Mouse (Mus musculus) neural tube, embryonic 15.5 days (tissue): ENCODE measurements at regions not wholly inside any gene's neighbourhood (a gene's known extent, or its start where the extent isn't known, plus 50 kb on each side); places are given as distances from the start of the nearest gene placed in this dataset.

Experiments
- ATAC-seq: fragments of 200-750 bp; cut with Nextera tagmentation; 2 replicates; pipeline ENCODE4 v1.8.0; 2017; ENCODE audit warnings: mild to moderate bottlenecking, moderate TSS enrichment, moderate library complexity; ENCODE audit not compliant: low FRiP score
- H3K27ac ChIP-seq: fragments of 300-500 bp; sonication (generic); replicated peaks from 2 replicates; pipeline ENCODE4 v1.5.1; 2015; ENCODE audit warnings: mild to moderate bottlenecking, inconsistent platforms
- H3K27me3 ChIP-seq: fragments of 300-500 bp; sonication (generic); replicated peaks from 2 replicates; pipeline ENCODE4 v1.6.1; 2015; ENCODE audit warnings: inconsistent platforms
- H3K36me3 ChIP-seq: fragments of 300-500 bp; sonication (generic); 2 replicates; pipeline ENCODE4 v1.6.1; 2015; ENCODE audit warnings: inconsistent platforms
- H3K4me1 ChIP-seq: fragments of 300-500 bp; sonication (generic); 2 replicates; pipeline ENCODE4 v1.6.1; 2015; ENCODE audit warnings: inconsistent platforms
- H3K4me2 ChIP-seq: fragments of 300-500 bp; sonication (generic); 2 replicates; pipeline ENCODE4 v1.6.1; 2015; ENCODE audit warnings: inconsistent platforms, mild to moderate bottlenecking, moderate library complexity
- H3K4me3 ChIP-seq: fragments of 300-500 bp; sonication (generic); replicated peaks from 2 replicates; pipeline ENCODE4 v1.5.1; 2015; ENCODE audit warnings: mild to moderate bottlenecking, inconsistent platforms
- H3K9ac ChIP-seq: fragments of 300-500 bp; sonication (generic); replicated peaks from 2 replicates; pipeline ENCODE4 v1.6.1; 2015; ENCODE audit warnings: mild to moderate bottlenecking, inconsistent platforms
- H3K9me3 ChIP-seq: fragments of 300-500 bp; sonication (generic); replicated peaks from 2 replicates; pipeline ENCODE4 v1.6.1; 2016; ENCODE audit warnings: inconsistent platforms
- WGBS: fragments of 180-500 bp; shearing (Covaris S2); methylation state at CpG from one replicate; pipeline ENCODE4 v1.1.7; 2015; ENCODE audit warnings: mixed read lengths; 5-methylcytosine and 5-hydroxymethylcytosine counted together

DNA sequence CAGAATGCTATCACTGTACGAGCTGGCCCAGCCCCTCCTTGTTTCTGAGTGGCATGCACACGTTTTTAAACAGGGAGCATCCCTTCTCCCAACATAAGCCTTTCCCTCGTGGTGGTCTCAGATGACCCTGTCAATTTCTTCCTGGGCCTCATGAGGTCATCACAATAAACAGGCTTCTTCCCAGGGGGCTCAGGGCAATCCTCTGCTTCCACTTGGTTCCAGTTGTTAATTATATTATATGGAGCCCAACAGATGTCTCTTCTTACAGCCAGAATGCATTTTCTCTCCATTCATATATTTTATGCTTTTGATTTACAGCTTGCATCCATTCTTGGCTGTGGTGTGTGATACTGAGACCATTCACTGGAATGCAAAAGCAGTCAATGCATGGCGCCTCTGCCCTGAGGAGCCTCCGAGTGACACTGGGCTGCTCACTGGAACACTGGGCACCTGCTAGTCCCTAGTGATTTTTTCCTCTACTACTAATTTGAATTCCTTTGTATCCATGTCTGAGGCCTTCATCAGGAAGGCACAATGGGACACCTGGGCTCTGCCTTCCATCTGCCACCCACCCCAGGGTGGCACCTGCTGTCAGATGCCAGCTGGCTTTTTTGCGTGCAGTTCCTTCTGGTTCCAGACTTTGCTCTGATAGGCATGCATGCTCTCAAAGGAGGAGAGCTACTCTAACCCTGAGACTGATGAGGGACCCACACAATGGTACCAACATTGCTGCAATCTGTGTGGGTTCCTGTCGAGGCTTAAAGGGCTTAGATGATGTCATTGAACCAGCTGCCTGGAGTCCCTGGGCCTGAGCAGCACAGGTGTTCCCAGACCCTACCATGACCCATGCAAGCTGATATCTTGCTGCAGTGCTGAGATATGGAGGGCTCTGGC lies 528.8 kb upstream of the Mgmt start:
- Histone ChIP-seq H3K4me3 (no peak overlapping the region), H3K9ac (no peak overlapping the region), H3K36me3 (no peaks in the 10 kb centered on the region), H3K9me3 (no peaks in the 10 kb centered on the region), H3K4me2 (no peak overlapping the region), H3K27me3 (no peaks in the 10 kb centered on the region), H3K4me1 (0 out of 2 replicates have a peak, but pooled peaks cover 6% of the 10 kb centered on the region), H3K27ac (no peak overlapping the region)
- WGBS: 27% methylated on average over 7 of the region's 7 CpGs
- no peak for ATAC-seq

DNA sequence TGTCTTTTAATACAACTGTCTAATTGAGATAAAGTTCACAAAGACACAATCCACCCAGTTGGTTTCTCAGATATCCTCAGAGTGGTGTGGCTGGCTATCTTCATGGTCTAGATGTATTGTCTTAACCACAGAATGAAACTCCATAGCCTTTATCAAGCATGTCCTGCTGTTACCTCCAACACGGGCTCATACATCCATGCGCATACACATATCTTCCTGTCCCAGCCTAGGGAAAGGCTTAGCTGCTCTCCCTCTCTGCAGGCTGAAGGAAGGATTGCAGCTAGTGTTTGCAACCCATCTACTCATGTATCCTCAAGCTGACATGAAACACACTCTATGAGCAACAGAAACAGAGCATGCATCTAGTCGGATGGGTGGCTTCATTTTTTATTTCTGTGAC lies 517.2 kb upstream of the Mgmt start:
- H3K4me1 ChIP-seq: peaks cover 8% of the 10 kb centered on the region
- H3K36me3 ChIP-seq: no peaks in the 10 kb centered on the region
- no peak for ATAC-seq
- H3K4me2 ChIP-seq: no peak overlapping the region
- no peaks in the 10 kb centered on the region for H3K27me3 ChIP-seq
- 90% methylated on average over 3 of the region's 3 CpGs for WGBS
- H3K9ac ChIP-seq: no peak overlapping the region
- no peak overlapping the region for H3K27ac ChIP-seq
- H3K4me3 ChIP-seq: no peak overlapping the region
- H3K9me3 ChIP-seq: no peaks in the 10 kb centered on the region

DNA sequence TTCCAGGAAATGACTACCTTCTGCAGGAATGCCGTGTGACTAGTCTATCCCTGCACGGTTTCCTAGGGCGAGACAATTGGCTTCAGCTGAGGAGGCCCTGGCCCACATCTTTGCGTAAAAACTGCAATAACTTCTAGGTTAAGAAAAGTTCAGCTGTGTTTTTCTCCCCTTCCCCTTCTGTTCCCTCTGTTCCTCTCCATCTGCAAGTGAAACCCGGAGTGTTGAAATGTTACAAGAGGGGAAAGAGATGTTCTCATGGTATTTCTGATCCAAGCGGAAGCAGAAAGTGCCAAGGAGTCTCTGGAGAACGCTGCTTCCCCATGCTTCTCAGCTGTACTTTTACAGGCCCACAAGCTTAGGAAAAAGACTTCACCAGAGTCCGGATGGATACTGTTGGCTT lies 516.7 kb upstream of the Mgmt start:
- Histone ChIP-seq H3K36me3 (no peaks in the 10 kb centered on the region), H3K9ac (no peak overlapping the region), H3K27ac (no peak overlapping the region), H3K4me2 (no peak overlapping the region), H3K4me3 (no peak overlapping the region), H3K4me1 (peaks cover 8% of the 10 kb centered on the region), H3K9me3 (no peaks in the 10 kb centered on the region), H3K27me3 (no peaks in the 10 kb centered on the region)
- 85% methylated on average over 8 of the region's 8 CpGs for WGBS
- no peak for ATAC-seq

DNA sequence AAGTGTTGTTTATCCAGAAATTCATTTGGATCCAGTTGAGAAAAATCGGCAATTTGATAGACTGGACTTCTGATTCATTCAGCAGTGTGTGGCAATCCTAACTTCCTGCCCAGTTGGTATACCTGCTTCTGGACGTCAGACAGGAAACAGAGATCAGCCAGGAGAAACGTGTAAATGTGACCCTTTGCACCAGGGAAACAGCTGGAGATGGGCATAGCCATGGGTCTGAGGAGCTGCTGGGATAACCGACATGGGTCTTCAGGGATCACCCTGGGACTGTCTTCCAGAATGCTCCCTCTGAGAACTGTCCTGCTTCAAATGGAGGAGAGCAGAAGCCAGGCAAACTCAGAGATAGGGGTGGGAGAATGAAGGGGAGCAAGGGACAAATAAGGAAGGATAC lies 516.1 kb upstream of the Mgmt start:
- no peak overlapping the region for H3K9ac ChIP-seq
- no peaks in the 10 kb centered on the region for H3K27me3 ChIP-seq
- no peak overlapping the region for H3K4me2 ChIP-seq
- ATAC-seq: no peak
- WGBS: 71% methylated on average over 4 of the region's 4 CpGs
- H3K27ac ChIP-seq: no peak overlapping the region
- H3K9me3 ChIP-seq: no peaks in the 10 kb centered on the region
- peaks cover 8% of the 10 kb centered on the region for H3K4me1 ChIP-seq
- no peak overlapping the region for H3K4me3 ChIP-seq
- no peaks in the 10 kb centered on the region for H3K36me3 ChIP-seq

DNA sequence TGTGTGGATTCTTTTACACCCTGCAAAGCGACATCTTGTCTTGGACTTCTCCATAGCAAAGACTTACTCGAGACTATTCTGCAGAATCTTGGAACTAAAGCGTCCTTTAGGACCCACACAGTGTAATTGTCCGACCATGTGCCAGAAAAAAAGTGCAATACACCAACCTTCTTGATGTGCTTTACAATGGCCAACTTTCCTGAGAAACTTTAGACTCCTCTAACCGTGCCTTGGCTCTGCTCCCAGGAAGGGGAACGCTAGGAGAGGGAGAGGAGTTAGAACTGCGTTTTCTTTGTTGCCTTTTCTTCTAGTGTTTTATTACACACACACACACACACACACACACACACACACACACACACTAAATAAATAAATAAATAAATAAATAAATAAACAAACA lies 515.1 kb upstream of the Mgmt start:
- WGBS: 59% methylated on average over 7 of the region's 7 CpGs
- Histone ChIP-seq H3K4me2 (no peak overlapping the region), H3K27me3 (no peaks in the 10 kb centered on the region), H3K4me3 (no peak overlapping the region), H3K9me3 (no peaks in the 10 kb centered on the region), H3K36me3 (no peaks in the 10 kb centered on the region), H3K4me1 (peaks cover 8% of the 10 kb centered on the region), H3K27ac (no peak overlapping the region), H3K9ac (no peak overlapping the region)
- no peak for ATAC-seq

DNA sequence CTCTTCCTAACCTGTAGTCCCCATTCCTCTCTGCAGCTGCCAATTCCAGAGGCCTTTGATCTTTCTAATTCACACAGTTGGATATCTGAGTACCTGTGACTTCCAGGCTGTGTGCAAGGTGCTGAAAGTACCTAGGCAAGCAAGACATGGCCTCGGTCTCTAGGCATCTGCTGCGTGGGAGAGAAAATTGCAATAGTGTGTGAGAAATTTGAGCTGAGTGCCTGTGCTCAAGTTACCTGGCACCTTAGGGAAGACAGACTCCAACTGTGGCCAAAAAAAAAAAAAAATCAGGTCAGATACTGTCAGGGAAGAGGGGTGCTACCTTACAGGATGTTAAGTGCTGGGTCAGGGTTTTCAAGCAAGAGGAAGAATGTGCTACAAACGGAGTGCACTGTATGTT lies 514.7 kb upstream of the Mgmt start:
- 76% methylated on average over 3 of the region's 3 CpGs for WGBS
- H3K4me3 ChIP-seq: no peak overlapping the region
- H3K27ac ChIP-seq: no peak overlapping the region
- no peak for ATAC-seq
- H3K4me2 ChIP-seq: no peak overlapping the region
- no peaks in the 10 kb centered on the region for H3K27me3 ChIP-seq
- no peak overlapping the region for H3K9ac ChIP-seq
- H3K36me3 ChIP-seq: no peaks in the 10 kb centered on the region
- no peaks in the 10 kb centered on the region for H3K9me3 ChIP-seq
- peaks cover 8% of the 10 kb centered on the region for H3K4me1 ChIP-seq

DNA sequence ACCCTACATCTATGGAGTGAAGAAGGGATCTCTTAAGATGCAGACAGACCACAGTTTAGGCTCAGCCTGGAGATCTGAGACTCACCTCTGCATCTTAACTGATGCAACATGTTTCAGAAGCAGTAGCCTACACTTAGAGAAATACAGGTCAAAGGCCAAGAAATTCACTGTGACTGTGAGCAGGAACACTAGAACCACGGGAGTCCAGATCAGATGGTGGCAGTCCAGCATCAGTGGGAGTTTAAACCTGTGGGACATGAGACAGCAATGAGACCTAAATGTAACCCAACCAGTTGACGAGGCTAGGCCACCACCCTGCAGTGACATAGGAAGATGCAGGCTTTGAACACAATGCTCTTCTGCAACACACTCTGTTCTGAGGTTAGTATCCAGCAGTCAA lies 511.1 kb upstream of the Mgmt start:
- WGBS: 81% methylated on average over 2 of the region's 2 CpGs
- Histone ChIP-seq H3K9ac (no peak overlapping the region), H3K9me3 (no peaks in the 10 kb centered on the region), H3K27me3 (no peaks in the 10 kb centered on the region), H3K4me3 (no peak overlapping the region), H3K4me2 (no peak overlapping the region), H3K36me3 (no peaks in the 10 kb centered on the region), H3K4me1 (peaks cover 8% of the 10 kb centered on the region), H3K27ac (no peak overlapping the region)
- ATAC-seq: no peak

DNA sequence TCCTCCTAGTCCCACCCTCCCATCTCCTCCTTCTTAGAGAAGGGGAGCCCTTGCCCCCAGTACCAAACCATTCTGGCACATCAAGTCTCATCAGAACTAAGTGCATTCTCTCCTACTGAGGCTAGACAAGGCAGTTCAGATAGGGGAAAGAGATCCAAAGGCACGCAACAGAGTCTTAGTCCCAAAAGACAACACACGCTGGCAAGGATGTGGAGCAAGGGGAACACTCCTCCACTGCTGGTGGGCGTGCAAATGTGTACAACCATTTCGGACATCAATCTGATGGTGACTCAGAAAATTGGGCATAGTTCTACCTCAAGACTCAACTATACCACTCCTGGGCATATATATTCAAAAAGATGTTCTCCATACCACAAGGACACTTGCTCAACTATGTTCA lies 506.7 kb upstream of the Mgmt start:
- Histone ChIP-seq H3K4me3 (no peak overlapping the region), H3K4me2 (no peak overlapping the region), H3K36me3 (no peaks in the 10 kb centered on the region), H3K27ac (no peak overlapping the region), H3K9ac (no peak overlapping the region), H3K9me3 (no peaks in the 10 kb centered on the region), H3K27me3 (no peaks in the 10 kb centered on the region), H3K4me1 (no peaks in the 10 kb centered on the region)
- ATAC-seq: no peak
- 92% methylated on average over 4 of the region's 4 CpGs for WGBS

DNA sequence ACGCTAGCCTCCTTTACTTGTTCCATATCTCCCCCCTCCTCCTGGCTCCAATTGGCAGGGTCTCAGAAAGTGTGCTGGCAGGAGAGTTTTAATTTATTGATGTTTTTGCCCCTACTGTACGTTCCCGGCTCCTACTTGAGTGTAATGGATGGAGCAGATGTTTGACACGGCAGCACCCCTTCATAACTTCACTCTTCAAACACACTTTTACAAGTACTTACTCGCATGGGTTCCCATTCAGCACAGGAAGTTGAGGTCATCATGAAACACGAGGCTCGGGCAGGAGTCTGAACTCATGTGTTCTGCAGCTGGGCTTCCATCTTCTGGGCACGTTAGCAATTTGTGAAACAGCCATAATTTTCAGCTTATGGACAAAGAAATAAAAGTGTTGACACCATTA lies 504.3 kb upstream of the Mgmt start:
- H3K9me3 ChIP-seq: no peaks in the 10 kb centered on the region
- no peak overlapping the region for H3K27ac ChIP-seq
- no peaks in the 10 kb centered on the region for H3K27me3 ChIP-seq
- H3K4me2 ChIP-seq: no peak overlapping the region
- H3K36me3 ChIP-seq: no peaks in the 10 kb centered on the region
- WGBS: 56% methylated on average over 8 of the region's 8 CpGs
- ATAC-seq: no peak
- H3K9ac ChIP-seq: no peak overlapping the region
- H3K4me3 ChIP-seq: no peak overlapping the region
- H3K4me1 ChIP-seq: no peaks in the 10 kb centered on the region

DNA sequence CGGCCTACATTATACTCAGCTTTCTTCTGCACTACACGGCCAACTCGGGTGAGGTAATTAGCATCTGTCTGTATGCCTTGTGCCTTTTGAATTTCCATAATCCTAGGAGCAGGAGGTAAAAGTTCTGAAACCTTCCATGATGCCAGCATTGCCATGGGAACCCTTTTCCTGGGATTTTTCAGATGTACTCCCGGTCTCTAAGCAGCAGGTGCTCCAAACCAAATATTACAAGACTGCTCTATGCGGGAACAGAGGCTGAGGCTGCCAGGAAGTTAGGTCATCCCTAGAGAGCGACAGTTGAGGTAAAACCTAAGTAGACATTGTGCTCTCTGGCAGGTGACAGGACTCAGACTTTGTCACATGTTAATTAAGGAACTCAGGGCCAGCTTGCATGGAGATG lies 501.0 kb upstream of the Mgmt start:
- 78% methylated on average over 6 of the region's 6 CpGs for WGBS
- Histone ChIP-seq H3K4me1 (no peaks in the 10 kb centered on the region), H3K9me3 (no peaks in the 10 kb centered on the region), H3K9ac (no peak overlapping the region), H3K27me3 (no peaks in the 10 kb centered on the region), H3K4me3 (no peak overlapping the region), H3K27ac (no peak overlapping the region), H3K4me2 (no peak overlapping the region), H3K36me3 (no peaks in the 10 kb centered on the region)
- no peak for ATAC-seq

DNA sequence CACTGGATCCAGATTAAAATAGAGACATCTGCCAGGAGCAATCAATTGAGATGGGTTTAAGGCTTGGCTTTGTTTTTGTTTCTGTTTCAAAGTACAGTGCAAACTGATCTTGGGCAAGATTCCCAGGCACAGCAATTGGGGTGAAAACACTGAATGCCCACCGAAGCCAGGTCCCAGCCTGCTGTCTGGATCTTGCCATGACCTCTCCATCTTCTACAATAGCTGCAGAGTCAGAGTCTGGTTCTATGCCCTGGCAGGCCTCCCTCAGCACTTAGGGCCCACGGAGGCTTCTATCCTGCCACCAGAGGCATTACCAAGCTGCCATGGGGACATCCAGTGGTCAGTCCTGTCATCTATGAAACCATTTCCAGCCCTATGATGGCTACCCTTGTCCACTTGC lies 498.6 kb upstream of the Mgmt start:
- WGBS: 67% methylated on average over 2 of the region's 2 CpGs
- H3K9ac ChIP-seq: no peak overlapping the region
- no peaks in the 10 kb centered on the region for H3K27me3 ChIP-seq
- no peak for ATAC-seq
- no peaks in the 10 kb centered on the region for H3K4me1 ChIP-seq
- H3K36me3 ChIP-seq: no peaks in the 10 kb centered on the region
- no peak overlapping the region for H3K27ac ChIP-seq
- H3K4me3 ChIP-seq: no peak overlapping the region
- no peaks in the 10 kb centered on the region for H3K9me3 ChIP-seq
- H3K4me2 ChIP-seq: no peak overlapping the region

DNA sequence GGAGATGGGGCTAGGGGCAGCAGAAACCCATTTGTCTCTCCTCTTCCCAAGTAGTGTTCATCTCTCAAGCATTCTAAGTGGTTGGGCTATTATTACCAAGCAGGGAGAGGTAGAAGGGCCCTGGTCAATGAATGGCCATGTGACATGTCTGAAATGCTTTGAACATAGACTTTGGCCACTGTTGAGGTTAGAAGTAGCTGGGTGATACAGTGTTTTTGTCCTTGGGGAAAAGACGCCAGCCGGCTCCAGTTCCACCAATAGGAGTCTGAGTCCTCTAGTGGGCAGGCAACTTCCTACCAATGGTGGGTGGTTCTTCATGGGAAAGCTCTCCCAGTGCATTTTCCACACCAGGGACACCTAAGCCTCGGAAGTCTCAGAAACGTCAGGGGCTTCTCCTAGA lies 497.3 kb upstream of the Mgmt start:
- Histone ChIP-seq H3K4me2 (no peak overlapping the region), H3K4me1 (no peaks in the 10 kb centered on the region), H3K27me3 (no peaks in the 10 kb centered on the region), H3K27ac (no peak overlapping the region), H3K9ac (no peak overlapping the region), H3K36me3 (no peaks in the 10 kb centered on the region), H3K9me3 (no peaks in the 10 kb centered on the region), H3K4me3 (no peak overlapping the region)
- no peak for ATAC-seq
- 96% methylated on average over 4 of the region's 4 CpGs for WGBS
